Mouse (Mus musculus) midbrain, embryonic 11.5 days (tissue): ENCODE measurements around the gene Nek10. TPM values are rescaled to one million over a fixed set of nuclear protein-coding genes. Genes with fewer than 3 reads are reported as not detected.
"Not testable (repeated sequence)": the region's sequence is repeated elsewhere in the genome, so short reads cannot be mapped to it uniquely, and the experiment has no call there.

Experiments
- ATAC-seq: fragments of 200-750 bp; cut with Nextera tagmentation; 2 replicates; pipeline ENCODE4 v1.8.0; 2017; ENCODE audit warnings: moderate TSS enrichment, moderate library complexity; ENCODE audit not compliant: low FRiP score
- DNase-seq: peaks from one replicate; pipeline ENCODE4 v3.0.0; 2015; ENCODE audit warnings: low spot score; ENCODE audit errors: missing footprints
- H3K27ac ChIP-seq: fragments of 300-500 bp; sonication (generic); 2 replicates; pipeline ENCODE4 v1.5.1; 2014; ENCODE audit warnings: low read depth, low read length
- H3K27me3 ChIP-seq: fragments of 300-500 bp; sonication (generic); 2 replicates; pipeline ENCODE4 v1.6.1; 2014; ENCODE audit warnings: mild to moderate bottlenecking, low read length, moderate library complexity, mixed read lengths; ENCODE audit not compliant: control insufficient read depth, insufficient read depth
- H3K36me3 ChIP-seq: fragments of 300-500 bp; sonication (generic); 2 replicates; pipeline ENCODE4 v1.6.1; 2014; ENCODE audit warnings: mild to moderate bottlenecking, low read length, moderate library complexity, mixed read lengths; ENCODE audit not compliant: control insufficient read depth, insufficient read depth
- H3K4me1 ChIP-seq: fragments of 300-500 bp; sonication (generic); 2 replicates; pipeline ENCODE4 v1.6.1; 2014; ENCODE audit warnings: low read length; ENCODE audit not compliant: control insufficient read depth, insufficient read depth
- H3K4me2 ChIP-seq: fragments of 300-500 bp; sonication (generic); 2 replicates; pipeline ENCODE4 v1.6.1; 2014; ENCODE audit warnings: mild to moderate bottlenecking, moderate library complexity
- H3K4me3 ChIP-seq: fragments of 300-500 bp; sonication (generic); 2 replicates; pipeline ENCODE4 v1.5.1; 2014; ENCODE audit warnings: low read depth, low read length
- H3K9ac ChIP-seq: fragments of 300-500 bp; sonication (generic); 2 replicates; pipeline ENCODE4 v1.6.1; 2014; ENCODE audit warnings: low read length
- H3K9me3 ChIP-seq: fragments of 300-500 bp; sonication (generic); 2 replicates; pipeline ENCODE4 v1.6.1; 2016; ENCODE audit warnings: low read length; ENCODE audit not compliant: control insufficient read depth
- WGBS: fragments of 180-500 bp; shearing (Covaris S2); extraction: QIAGEN DNeasy Blood & Tissue Kit; methylation state at CpG from one replicate; pipeline ENCODE4 v1.1.7; 2014; 5-methylcytosine and 5-hydroxymethylcytosine counted together
- polyA plus RNA-seq: library from polyadenylated mRNA; unstranded; fragments of >200 nt; fragmentation: Nextera tagmentation; extraction: Ambion mirVana; gene quantifications from 2 replicates; pipeline ENCODE4 v1.2.1, GENCODE M21; 2014

Nek10 gene
- polyA plus RNA-seq, 1 experiment from 2014 or later = 0.03 TPM

- no peaks in the 10 kb centered on the region for H3K36me3 ChIP-seq
- no peak overlapping the region for H3K27ac ChIP-seq
- no peaks in the 10 kb centered on the region for H3K9me3 ChIP-seq
- no peak overlapping the region for H3K4me2 ChIP-seq
- H3K27me3 ChIP-seq = no peaks in the 10 kb centered on the region
- no peak overlapping the region for H3K9ac ChIP-seq
- DNase-seq (no peak), ATAC-seq (no peak)
- 76% methylated on average over 4 of the region's 4 CpGs for WGBS
- H3K4me3 ChIP-seq = no peak overlapping the region
- no peaks in the 10 kb centered on the region for H3K4me1 ChIP-seq
Observed at GRCm38 (mm10) chr14:15011408-15011807, 208.2 kb downstream of the Nek10 start.

GRCm38 (mm10) chr14:15014799-15015198 lies 211.6 kb downstream of the Nek10 start:
- no peaks in the 10 kb centered on the region for H3K9me3 ChIP-seq
- no peaks in the 10 kb centered on the region for H3K36me3 ChIP-seq
- ATAC-seq (no peak), DNase-seq (no peak)
- H3K4me1 ChIP-seq = no peaks in the 10 kb centered on the region
- 95% methylated on average over 2 of the region's 2 CpGs for WGBS
- no peaks in the 10 kb centered on the region for H3K27me3 ChIP-seq
- no peak overlapping the region for H3K27ac ChIP-seq
- H3K4me3 ChIP-seq = no peak overlapping the region
- H3K4me2 ChIP-seq = no peak overlapping the region
- H3K9ac ChIP-seq = no peak overlapping the region

GRCm38 (mm10) chr14:15030626-15031025 lies 227.4 kb downstream of the Nek10 start:
- ATAC-seq, H3K36me3 ChIP-seq, DNase-seq, H3K9me3 ChIP-seq, H3K27ac ChIP-seq, H3K4me1 ChIP-seq, H3K4me3 ChIP-seq, H3K27me3 ChIP-seq, H3K4me2 ChIP-seq, H3K9ac ChIP-seq: not testable (repeated sequence)
- 93% methylated on average over 4 of the region's 4 CpGs for WGBS

- DNase-seq, H3K27me3 ChIP-seq, ATAC-seq, H3K9ac ChIP-seq, H3K27ac ChIP-seq, H3K4me2 ChIP-seq, H3K4me1 ChIP-seq, H3K4me3 ChIP-seq, H3K36me3 ChIP-seq, H3K9me3 ChIP-seq: not testable (repeated sequence)
- 84% methylated on average over 8 of the region's 8 CpGs for WGBS
Observed at GRCm38 (mm10) chr14:15034638-15035037, 231.4 kb downstream of the Nek10 start.

- H3K9ac ChIP-seq = no peak overlapping the region
- WGBS = 72% methylated on average over 4 of the region's 4 CpGs
- H3K27me3 ChIP-seq = no peaks in the 10 kb centered on the region
- H3K27ac ChIP-seq = no peak overlapping the region
- no peaks in the 10 kb centered on the region for H3K36me3 ChIP-seq
- H3K4me2 ChIP-seq = no peak overlapping the region
- H3K9me3 ChIP-seq = no peaks in the 10 kb centered on the region
- H3K4me1 ChIP-seq = no peaks in the 10 kb centered on the region
- ATAC-seq (no peak), DNase-seq (no peak)
- no peak overlapping the region for H3K4me3 ChIP-seq
Observed at GRCm38 (mm10) chr14:15048186-15048585, 245.0 kb downstream of the Nek10 start.

GRCm38 (mm10) chr14:15061496-15061895 lies 258.3 kb downstream of the Nek10 start:
- no peak for ATAC-seq
- DNase-seq = no peak
- no peak overlapping the region for H3K4me2 ChIP-seq
- WGBS = 74% methylated on average over 2 of the region's 2 CpGs
- H3K4me1 ChIP-seq = no peaks in the 10 kb centered on the region
- H3K27ac ChIP-seq = no peak overlapping the region
- no peaks in the 10 kb centered on the region for H3K36me3 ChIP-seq
- no peak overlapping the region for H3K9ac ChIP-seq
- no peaks in the 10 kb centered on the region for H3K9me3 ChIP-seq
- no peak overlapping the region for H3K4me3 ChIP-seq
- no peaks in the 10 kb centered on the region for H3K27me3 ChIP-seq

Other genes starting within 250 kb of the Nek10 start
- 24.6 and 28.8 TPM in 2 replicates for gene Slc4a7, start 101.1 kb upstream of the Nek10 start, polyA plus RNA-seq